15 mouse cellular contexts compared by ENCODE assay signal in the genomic region with DNA sequence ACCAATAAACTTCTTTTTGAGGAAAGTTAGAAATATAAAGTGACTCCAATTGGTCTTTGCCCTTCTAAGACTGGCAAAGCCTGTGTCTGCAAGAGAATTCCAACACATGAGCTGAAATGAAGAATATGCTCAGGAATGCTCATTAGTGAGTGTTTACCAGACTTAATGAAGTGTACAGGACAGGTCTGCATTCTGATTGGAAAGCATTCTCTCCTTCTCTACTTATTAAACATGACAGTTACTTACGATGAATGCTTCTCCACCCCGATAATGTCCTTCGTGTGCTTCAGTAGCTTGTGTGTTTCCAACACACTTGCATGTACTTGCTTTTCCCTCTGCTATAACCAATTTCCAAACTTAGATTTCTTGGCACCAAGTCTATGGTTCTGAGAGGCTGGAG.
"Had no signal": no experiment of that assay in that cellular context is flagged by ENCODE, and none has a peak within 500 bp of the region (broad histone marks: within the 10 kb centered on the region; RNA-seq: fewer than 3 reads in every experiment).

No protein-coding gene starts in this region.

- H3K9ac ChIP-seq: lung, embryonic 14.5 days; midbrain, embryonic 12.5 days; neural tube, embryonic 12.5 days; stomach, embryonic 15.5 days had no signal

- H3K27me3 ChIP-seq: midbrain, embryonic 12.5 days; neural tube, embryonic 12.5 days; stomach, embryonic 15.5 days had no signal

- H3K27ac ChIP-seq: midbrain, embryonic 10.5 days; midbrain, embryonic 12.5 days; neural tube, embryonic 12.5 days; stomach, embryonic 15.5 days; stomach, postnatal 0 days had no signal

- DNase-seq: lung, adult 18-20 months; lung, embryonic 14.5 days; lung, postnatal 10 days; lung, postnatal 4 days; midbrain, embryonic 14.5 days; right cerebral cortex, postnatal 14 days; thymus, adult 2 months; thymus, postnatal 25 days; thymus, postnatal 4 days had no signal

- ATAC-seq: midbrain, embryonic 16.5 days had no signal

- H3K9me3 ChIP-seq: midbrain, embryonic 10.5 days; midbrain, embryonic 12.5 days; neural tube, embryonic 12.5 days; stomach, embryonic 15.5 days had no signal

- H3K4me2 ChIP-seq: lung, embryonic 14.5 days; midbrain, embryonic 12.5 days; neural tube, embryonic 12.5 days; stomach, embryonic 15.5 days had no signal

- H3K36me3 ChIP-seq: midbrain, embryonic 10.5 days; midbrain, embryonic 12.5 days; neural tube, embryonic 12.5 days; stomach, embryonic 15.5 days had no signal

- H3K4me3 ChIP-seq: midbrain, embryonic 10.5 days; midbrain, embryonic 12.5 days; neural tube, embryonic 12.5 days; stomach, embryonic 15.5 days had no signal

- H3K4me1 ChIP-seq: midbrain, embryonic 10.5 days; midbrain, embryonic 12.5 days; neural tube, embryonic 12.5 days; stomach, embryonic 15.5 days had no signal
